In the genomic region with DNA sequence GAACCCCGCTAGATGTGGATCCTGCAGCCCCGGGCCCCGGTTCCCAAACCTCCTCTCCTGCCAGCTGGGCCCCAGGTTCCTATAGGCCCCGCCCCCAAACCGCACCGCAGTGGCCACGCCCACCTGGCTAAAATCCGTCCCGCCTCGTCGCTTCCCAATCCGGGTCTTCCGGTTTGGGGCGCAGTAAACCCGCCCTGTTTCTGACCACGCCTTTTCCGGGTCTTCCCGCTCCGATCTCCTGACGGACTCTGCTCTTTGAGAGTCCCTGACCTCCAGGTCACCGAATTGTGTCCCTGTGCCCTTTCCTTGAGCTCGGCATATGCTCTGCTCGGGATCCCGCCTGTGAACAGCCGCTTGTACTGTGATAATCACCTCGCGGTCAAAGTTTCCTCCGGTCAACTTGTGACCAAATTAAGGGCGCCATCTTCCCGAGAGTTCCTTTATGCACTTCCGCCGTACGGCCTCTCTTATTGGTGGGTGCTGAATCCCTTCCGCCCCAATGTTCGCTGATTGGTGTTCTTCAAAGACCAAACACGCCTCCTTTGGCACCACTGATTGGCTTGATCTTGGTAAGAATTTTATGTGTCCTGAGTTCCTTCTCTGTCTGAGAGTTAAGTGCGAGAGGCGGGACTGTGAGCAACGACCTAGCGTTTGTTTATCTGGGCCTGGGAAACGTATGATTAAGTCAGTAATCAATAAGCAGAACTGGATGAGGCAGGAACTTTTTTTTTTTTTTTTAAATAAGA, we compare ENCODE assay signal across 8 mouse cellular contexts. TPM values are rescaled to one million over a fixed set of nuclear protein-coding genes. Genes with fewer than 3 reads are reported as not detected.
DNase-seq lines count a peak whose midpoint lies in the region; ATAC-seq and TF ChIP-seq lines count a peak whose summit lies in the region.

A gene (minus strand): TSS at position 440 of the 746 bp plus-strand sequence.

- intact Hi-C loops in gastrocnemius, adult 2 months (cut with DNase I), result loop anchor here (1.0 to 5.0 kb wide), 3 partner anchors 28 to 98 kb away; a partner anchor contains a TSS
- intact Hi-C loops in left cerebral cortex, adult 2 months (cut with DNase I), result loop anchor here (1.0 to 10.0 kb wide), 2 partner anchors 28 to 616 kb away; a partner anchor contains a TSS

- peak; percentile 99 for DNase-seq in ZHBTc4 (ENCODE audit: low read depth, low spot score)
- DNase-seq in gastrocnemius, adult 2 months, result peak; percentile 97
- peak; percentile 98 for DNase-seq in hindbrain, postnatal 0 days (ENCODE audit: low spot score)
- DNase-seq in left cerebral cortex, adult 2 months (ENCODE audit: extremely low spot score in 1 of 2, low spot score in 2 of 2), result peak; percentile 94
- DNase-seq in right cerebral cortex, adult 2 months (ENCODE audit: low spot score in 2 of 2), result peak; percentile 94 to 95
- DNase-seq in urinary bladder, postnatal 14 days (ENCODE audit: low spot score), result peak; percentile 97

- no peaks in the 10 kb centered on the region; the same call in 1 of the 2 replicates for H3K36me3 ChIP-seq in hindbrain, postnatal 0 days (ENCODE audit: insufficient read depth, low read length)

- peak within 1 kb of the TSS; percentile 82 for H3K4me3 ChIP-seq in gastrocnemius, adult 2 months
- H3K4me3 ChIP-seq in hindbrain, postnatal 0 days (ENCODE audit: low read length), result peak within 1 kb of the TSS; percentile 72
- H3K4me3 ChIP-seq in left cerebral cortex, adult 2 months, result peak within 1 kb of the TSS; percentile 84

- peaks cover 10% of the 10 kb centered on the region; the same call in 1 of the 2 replicates for H3K4me1 ChIP-seq in hindbrain, postnatal 0 days (ENCODE audit: insufficient read depth, low read length)

- ATAC-seq in common myeloid progenitor, adult 5-6 weeks (replicated peaks; ENCODE audit: low read depth, poor library complexity, severe bottlenecking), result peak; percentile 84
- ATAC-seq in hindbrain, postnatal 0 days, result peak; percentile 96
- ATAC-seq in megakaryocyte, adult 5-6 weeks (ENCODE audit: poor library complexity, severe bottlenecking), result peak; percentile 88

- no peak for TF ChIP-seq CTCF in gastrocnemius, adult 2 months (IDR thresholded peaks at IDR 0.05)
- no peak for TF ChIP-seq CTCF in hindbrain, postnatal 0 days (IDR thresholded peaks at IDR 0.05; ENCODE audit: low read depth)
- no peak; the same call in 1 of the 2 replicates for TF ChIP-seq CTCF in left cerebral cortex, adult 2 months (IDR thresholded peaks at IDR 0.05)

- H3K27me3 ChIP-seq in hindbrain, postnatal 0 days (ENCODE audit: insufficient read depth, low read length), result no peaks in the 10 kb centered on the region

- H3K9ac ChIP-seq in hindbrain, postnatal 0 days (replicated peaks; ENCODE audit: low read length), result peak within 1 kb of the TSS; percentile 72

- WGBS in hindbrain, postnatal 0 days, result under 1% methylated on average over 40 of the region's 41 CpGs

- H3K27ac ChIP-seq in gastrocnemius, adult 2 months, result peak within 1 kb of the TSS; percentile 99
- peak within 1 kb of the TSS; percentile 78 for H3K27ac ChIP-seq in hindbrain, postnatal 0 days
- peak within 1 kb of the TSS; percentile 94 for H3K27ac ChIP-seq in left cerebral cortex, adult 2 months

- peak within 1 kb of the TSS; percentile 84 for H3K4me2 ChIP-seq in hindbrain, postnatal 0 days (ENCODE audit: low read depth, low read length)

- no peaks in the 10 kb centered on the region for H3K9me3 ChIP-seq in hindbrain, postnatal 0 days (ENCODE audit: low read length)

RNA-seq across cellular contexts. Expression of the gene that starts here (rescaled TPM):
- 13.3 and 24.0 TPM in 2 replicates for total RNA-seq in common myeloid progenitor, adult 5-6 weeks (2017)
- 10 to 100 TPM in 1 of 2 experiments, 1 to 10 TPM in 1; 9.8 to 12.2 TPM for total RNA-seq in gastrocnemius, adult 2 months (2021)
- 10.9 and 13.3 TPM in 2 replicates for total RNA-seq in hindbrain, postnatal 0 days (2014; rRNA removed)
- polyA plus RNA-seq in hindbrain, postnatal 0 days (2015; fragmentation: Nextera tagmentation; extraction: Ambion mirVana), result 57.3 and 66.7 TPM in 2 replicates
- 10 to 100 TPM; 19.9 to 25.1 TPM for total RNA-seq in left cerebral cortex, adult 2 months (2021)
- 60.5 and 64.2 TPM in 2 replicates for total RNA-seq in megakaryocyte, adult 5-6 weeks (2015)
- total RNA-seq in megakaryocyte, adult 5-6 weeks (2017), result 6.4 and 10.6 TPM in 2 replicates

Comparison
In these comparisons a context has a peak if more than half of its experiments do, and no peak if none do; other contexts are left out.
1. Peak in every context shown above with its lines: DNase-seq, ATAC-seq, H3K4me3 ChIP-seq and H3K27ac ChIP-seq.